Mouse (Mus musculus): ENCODE data around the gene Grm2. TPM values are rescaled to one million over a fixed set of nuclear protein-coding genes. Genes with fewer than 3 reads are reported as not detected.

Grm2 gene
- total RNA-seq, 2 experiments from 2014 or later: 54.6 to 56.2 TPM

Other genes with a start within 250 kb of the Grm2 start
- 100 to 1,000 TPM; 289 to 302 TPM for gene Rpl29, start 226.6 kb downstream of the Grm2 start, total RNA-seq (2021)
- 10 to 100 TPM; 12.9 to 19.1 TPM for gene Acy1, start 217.8 kb downstream of the Grm2 start, total RNA-seq (2021)
- 1 to 10 TPM; 8.3 to 9.7 TPM for gene Abhd14b, start 208.6 kb downstream of the Grm2 start, total RNA-seq (2021)
- gene Abhd14a, start 208.4 kb downstream of the Grm2 start, total RNA-seq (2021): 10 to 100 TPM; 40.6 to 44.0 TPM
- gene Pcbp4, start 202.8 kb downstream of the Grm2 start, total RNA-seq (2021): 100 to 1,000 TPM; 161 to 166 TPM
- gene Gpr62, start 190.1 kb downstream of the Grm2 start, total RNA-seq (2021): 1 to 10 TPM; 7.7 to 8.6 TPM
- gene Rrp9, start 180.1 kb downstream of the Grm2 start, total RNA-seq (2021): 10 to 100 TPM; 30.2 to 37.0 TPM
- 1 to 10 TPM; 2.9 to 5.3 TPM for gene Parp3, start 179.1 kb downstream of the Grm2 start, total RNA-seq (2021)
- not detected for gene Iqcf1, start 156.1 kb downstream of the Grm2 start, total RNA-seq (2021)
- not detected for gene Iqcf5, start 141.5 kb downstream of the Grm2 start, total RNA-seq (2021)
- not detected for gene Iqcf3, start 94.5 kb downstream of the Grm2 start, total RNA-seq (2021)
- gene Iqcf4, start 85.1 kb downstream of the Grm2 start, total RNA-seq (2021): not detected
- gene Iqcf6, start 29.5 kb downstream of the Grm2 start, total RNA-seq (2021): not detected
- gene Tex264, start 29.8 kb upstream of the Grm2 start, total RNA-seq (2021): 100 to 1,000 TPM in 1 of 2 experiments, 10 to 100 TPM in 1; 96.3 to 106 TPM
- gene Rad54l2, start 133.1 kb upstream of the Grm2 start, total RNA-seq (2021): 10 to 100 TPM; 16.5 to 17.1 TPM
- 10 to 100 TPM; 27.2 to 39.0 TPM for gene Dcaf1, start 165.8 kb upstream of the Grm2 start, total RNA-seq (2021)
- gene Rbm15b, start 231.3 kb upstream of the Grm2 start, total RNA-seq (2021): 10 to 100 TPM; 52.5 to 57.7 TPM
- 100 to 1,000 TPM; 150 to 155 TPM for gene Manf, start 235.9 kb upstream of the Grm2 start, total RNA-seq (2021)